Mouse (Mus musculus) v-Abl transformed pro-B cells (cell line): ENCODE data around the gene Ephb4.

Experiments
- in situ Hi-C, 2 experiments: fragments of 400-800 bp; cut with MboI; formaldehyde crosslinking; loops; one replicate each; pipeline ENCODE4 v1.15.1; 2025; ENCODE audit not compliant: unreplicated experiment in 2 of 2

Ephb4 gene

GRCm38 (mm10) chr5:137352011-137352975, 2.4 kb downstream of the Ephb4 start:
- in situ Hi-C loops: no loop called here

- in situ Hi-C loops: no loop called here
These were observed 4.2 kb downstream of the Ephb4 start for GRCm38 (mm10) chr5:137354091-137354490.

- in situ Hi-C loops: no loop called here
These were observed 8.5 kb downstream of the Ephb4 start for GRCm38 (mm10) chr5:137358382-137358781.

- in situ Hi-C loops: no loop called here
These were observed 19.8 kb downstream of the Ephb4 start for GRCm38 (mm10) chr5:137369665-137370064.

GRCm38 (mm10) chr5:137373371-137373950, 23.6 kb downstream of the Ephb4 start:
- in situ Hi-C loops: no loop called here

GRCm38 (mm10) chr5:137374521-137375080, 24.7 kb downstream of the Ephb4 start:
- in situ Hi-C loops: no loop called here

- in situ Hi-C loops: no loop called here
These were observed 25.7 kb downstream of the Ephb4 start for GRCm38 (mm10) chr5:137375627-137376026.

- in situ Hi-C loops: no loop called here
These were observed 26.3 kb downstream of the Ephb4 start for GRCm38 (mm10) chr5:137376198-137376597.

GRCm38 (mm10) chr5:137376722-137377121, 26.8 kb downstream of the Ephb4 start:
- in situ Hi-C loops: no loop called here

GRCm38 (mm10) chr5:137377176-137377575, 27.3 kb downstream of the Ephb4 start:
- in situ Hi-C loops: no loop called here

GRCm38 (mm10) chr5:137377603-137378002, 27.7 kb downstream of the Ephb4 start:
- in situ Hi-C loops: no loop called here

- in situ Hi-C loops: loop anchor here (5.0 kb wide), 2 partner anchors 89 to 94 kb away; partner anchors contain the start of genes Ache (in 1 of the 2) and Ufsp1 (in 1 of the 2)
These were observed 31.2 kb downstream of the Ephb4 start for GRCm38 (mm10) chr5:137381152-137381551.

- in situ Hi-C loops: loop anchor here (5.0 kb wide), 2 partner anchors 91 to 96 kb away; partner anchors contain the start of genes Ache (in 1 of the 2) and Ufsp1 (in 1 of the 2)
These were observed 33.5 kb downstream of the Ephb4 start for GRCm38 (mm10) chr5:137383441-137383840.

- in situ Hi-C loops: loop anchor here in 1 of 2 experiments (5.0 kb wide), 1 partner anchor 44 kb away; no protein-coding TSS in a partner anchor
These were observed 36.8 kb downstream of the Ephb4 start for GRCm38 (mm10) chr5:137386712-137387111.

GRCm38 (mm10) chr5:137391641-137392040, 41.7 kb downstream of the Ephb4 start:
- in situ Hi-C loops: no loop called here

GRCm38 (mm10) chr5:137394456-137394855, 44.5 kb downstream of the Ephb4 start:
- in situ Hi-C loops: no loop called here

GRCm38 (mm10) chr5:137404081-137404480, 54.2 kb downstream of the Ephb4 start:
- in situ Hi-C loops: no loop called here

GRCm38 (mm10) chr5:137409451-137409850, 59.5 kb downstream of the Ephb4 start:
- in situ Hi-C loops: no loop called here

- in situ Hi-C loops: no loop called here
These were observed 60.2 kb downstream of the Ephb4 start for GRCm38 (mm10) chr5:137410066-137410465.

GRCm38 (mm10) chr5:137410549-137410948, 60.6 kb downstream of the Ephb4 start:
- in situ Hi-C loops: no loop called here

- in situ Hi-C loops: no loop called here
These were observed 61.3 kb downstream of the Ephb4 start for GRCm38 (mm10) chr5:137411235-137411634.
